Comparison of ENCODE assay signal across 23 mouse cellular contexts in genomic region chr11:57949067-57949466, GRCm38 (mm10). TPM values are rescaled to one million over a fixed set of nuclear protein-coding genes. Genes with fewer than 3 reads are reported as not detected.
DNase-seq lines count a peak whose midpoint lies in the region; ATAC-seq and TF ChIP-seq lines count a peak whose summit lies in the region.
"Had no signal": no experiment of that assay in that cellular context is flagged by ENCODE, and none has a peak within 500 bp of the region (broad histone marks: within the 10 kb centered on the region; RNA-seq: fewer than 3 reads in every experiment).

No protein-coding gene starts in this region.

- TF ChIP-seq RAD21 in CH12.LX (IDR thresholded peaks at IDR 0.05; ENCODE audit: low read depth, low read length) (no peak), MEL (IDR thresholded peaks at IDR 0.05; ENCODE audit: low read depth, low read length) (no peak)

- in situ Hi-C loops in CH12.LX (cut with MboI; ENCODE audit: low pct_ligation_motif_present, low pct_unique_long_range_greater_than_20kb, low sequenced_read_pairs) = loop anchor here (25.0 kb wide), 3 partner anchors 337 to 688 kb away; partner anchors contain the start of genes Olfr323 and Trim58

- ATAC-seq in erythroblast, adult 5-6 weeks (replicated peaks; ENCODE audit: low FRiP score, poor library complexity, severe bottlenecking) = no peak
- no peak for ATAC-seq in liver, embryonic 12.5 days
- ATAC-seq: CD4-positive, CD25-positive, alpha-beta regulatory T cell, adult 4 months; forebrain, embryonic 13.5 days; forebrain, embryonic 15.5 days; forebrain, postnatal 0 days had no signal

- H3K79me2 ChIP-seq in CH12.LX (replicated peaks; ENCODE audit: control insufficient read depth, extremely low read depth, insufficient read depth, poor library complexity, severe bottlenecking) (no peaks in the 10 kb centered on the region), MEL (ENCODE audit: control insufficient read depth, insufficient read depth, low read length, poor library complexity) (no peaks in the 10 kb centered on the region)

- 66% methylated on average over 9 of the region's 9 CpGs for WGBS in liver, embryonic 12.5 days (ENCODE audit: insufficient replicate concordance)

- no peak for TF ChIP-seq CTCF in CH12.LX (conservative IDR thresholded peaks at IDR 0.05 in 1 of 2, IDR thresholded peaks at IDR 0.05 in 1 of 2; ENCODE audit: low read depth in 2 of 2, low read length in 2 of 2)
- no peak for TF ChIP-seq CTCF in MEL (IDR thresholded peaks at IDR 0.05 in 2 of 3, conservative IDR thresholded peaks at IDR 0.05 in 1 of 3; ENCODE audit: control insufficient read depth in 1 of 3, insufficient read depth in 1 of 3, low read depth in 2 of 3, low read length in 3 of 3, poor library complexity in 1 of 3, severe bottlenecking in 1 of 3)
- TF ChIP-seq CTCF in layer of hippocampus, adult 2 months (conservative IDR thresholded peaks at IDR 0.05) = no peak

- H3K4me3 ChIP-seq in CH12.LX (replicated peaks in 1 of 3; ENCODE audit: low read depth in 2 of 3, low read length in 2 of 3, poor library complexity in 1 of 3) (no peak overlapping the region), MEL (ENCODE audit: control insufficient read depth in 1 of 2, insufficient read depth in 1 of 2, low read depth in 2 of 2, low read length in 2 of 2) (no peak overlapping the region)
- H3K4me3 ChIP-seq in liver, embryonic 12.5 days = no peak overlapping the region
- no peak overlapping the region for H3K4me3 ChIP-seq in layer of hippocampus, adult 2 months
- H3K4me3 ChIP-seq: embryonic facial prominence, embryonic 13.5 days; embryonic facial prominence, embryonic 15.5 days; forebrain, embryonic 13.5 days; forebrain, embryonic 15.5 days had no signal

- no peak overlapping the region for H3K4me2 ChIP-seq in CH12.LX (ENCODE audit: insufficient read depth, low read depth, poor library complexity, severe bottlenecking)
- no peak overlapping the region for H3K4me2 ChIP-seq in liver, embryonic 12.5 days
- H3K4me2 ChIP-seq: embryonic facial prominence, embryonic 13.5 days; embryonic facial prominence, embryonic 15.5 days; forebrain, embryonic 13.5 days; forebrain, embryonic 15.5 days had no signal

- no peaks in the 10 kb centered on the region for H3K9me3 ChIP-seq in CH12.LX (replicated peaks; ENCODE audit: low read length)
- H3K9me3 ChIP-seq in MEL (replicated peaks; ENCODE audit: insufficient read depth, low read length) = no peaks in the 10 kb centered on the region
- H3K9me3 ChIP-seq in liver, embryonic 12.5 days (replicated peaks) = no peaks in the 10 kb centered on the region
- H3K9me3 ChIP-seq: embryonic facial prominence, embryonic 13.5 days; embryonic facial prominence, embryonic 15.5 days; forebrain, embryonic 13.5 days; forebrain, embryonic 15.5 days; G1E had no signal

- H3K4me1 ChIP-seq in CH12.LX (ENCODE audit: control insufficient read depth in 1 of 2, insufficient read depth in 2 of 2) (peaks cover 14 to 39% of the 10 kb centered on the region in 2 experiments), MEL (ENCODE audit: control insufficient read depth in 1 of 2, insufficient read depth in 2 of 2, low read length in 2 of 2) (peaks cover 3 to 15% of the 10 kb centered on the region in 2 experiments)
- H3K4me1 ChIP-seq in liver, embryonic 12.5 days = peaks cover 48% of the 10 kb centered on the region
- H3K4me1 ChIP-seq: embryonic facial prominence, embryonic 13.5 days; embryonic facial prominence, embryonic 15.5 days; forebrain, embryonic 13.5 days; forebrain, embryonic 15.5 days had no signal

- H3K9ac ChIP-seq in CH12.LX (ENCODE audit: insufficient read depth, low read depth) (no peak overlapping the region), MEL (ENCODE audit: control insufficient read depth, low read depth, low read length, poor library complexity, severe bottlenecking) (no peak overlapping the region)
- no peak overlapping the region for H3K9ac ChIP-seq in liver, embryonic 12.5 days
- H3K9ac ChIP-seq: embryonic facial prominence, embryonic 13.5 days; embryonic facial prominence, embryonic 15.5 days; forebrain, embryonic 13.5 days; forebrain, embryonic 15.5 days; forebrain, postnatal 0 days had no signal

- no peaks in the 10 kb centered on the region for H3K36me3 ChIP-seq in CH12.LX (replicated peaks in 1 of 2; ENCODE audit: control insufficient read depth in 1 of 2, insufficient read depth in 1 of 2, low read length in 1 of 2)
- H3K36me3 ChIP-seq in MEL (ENCODE audit: control insufficient read depth in 1 of 2, insufficient read depth in 2 of 2, low read length in 2 of 2) = peaks cover 0 to 11% of the 10 kb centered on the region in 2 experiments; a peak in 2 of 4 replicates
- H3K36me3 ChIP-seq in liver, embryonic 12.5 days = no peaks in the 10 kb centered on the region
- H3K36me3 ChIP-seq: embryonic facial prominence, embryonic 13.5 days; embryonic facial prominence, embryonic 15.5 days; forebrain, embryonic 15.5 days; G1E had no signal

- dilution Hi-C loops in CH12.LX (cut with MboI; ENCODE audit: extremely low pct_ligation_motif_present, extremely low pct_unique_long_range_greater_than_20kb, low sequenced_read_pairs) = no loop called here

- H3K27ac ChIP-seq in CH12.LX (ENCODE audit: insufficient read depth, low read depth) (no peak overlapping the region), MEL (ENCODE audit: control insufficient read depth, low read depth, low read length) (no peak overlapping the region)
- H3K27ac ChIP-seq in liver, embryonic 12.5 days = no peak overlapping the region
- H3K27ac ChIP-seq in layer of hippocampus, adult 2 months = no peak overlapping the region
- H3K27ac ChIP-seq: embryonic facial prominence, embryonic 13.5 days; embryonic facial prominence, embryonic 15.5 days; forebrain, embryonic 13.5 days; forebrain, embryonic 15.5 days had no signal

- DNase-seq in 3134 (ENCODE audit: extremely low read depth, insufficient read length, low spot score) = peak; percentile 42
- DNase-seq in CH12.LX (ENCODE audit: extremely low read depth) = no peak
- DNase-seq in MEL (ENCODE audit: low read depth, low spot score) = no peak
- peak; percentile 50 for DNase-seq in ZHBTc4 (ENCODE audit: low read depth, low spot score)
- no peak for DNase-seq in layer of hippocampus, adult 2 months (ENCODE audit: low spot score in 2 of 2)
- DNase-seq: adrenal gland, adult 2 months; adrenal gland, postnatal 10 days; adrenal gland, postnatal 36 days; cerebellum, adult 11-12 months; cerebellum, adult 8-10 months; cerebellum, adult 9-11 months; cerebellum, postnatal 14 days; cerebellum, postnatal 36 days; embryo, embryonic 11 days; forebrain, postnatal 0 days had no signal

- no peak for TF ChIP-seq EP300 in CH12.LX (IDR thresholded peaks at IDR 0.05; ENCODE audit: low read length)
- TF ChIP-seq EP300 in MEL (IDR thresholded peaks at IDR 0.05; ENCODE audit: low read depth in 1 of 2, low read length in 2 of 2) = no peak

- H3K27me3 ChIP-seq in CH12.LX (replicated peaks) = no peaks in the 10 kb centered on the region
- no peaks in the 10 kb centered on the region for H3K27me3 ChIP-seq in MEL (ENCODE audit: control insufficient read depth in 1 of 2, insufficient read depth in 2 of 2, low read length in 2 of 2)
- H3K27me3 ChIP-seq in liver, embryonic 12.5 days (replicated peaks) = no peaks in the 10 kb centered on the region
- H3K27me3 ChIP-seq: embryonic facial prominence, embryonic 13.5 days; embryonic facial prominence, embryonic 15.5 days; forebrain, embryonic 13.5 days; forebrain, embryonic 15.5 days had no signal

- TF ChIP-seq POLR2A in CH12.LX (IDR thresholded peaks at IDR 0.05; ENCODE audit: low read depth, low read length) (no peak), MEL (IDR thresholded peaks at IDR 0.05; ENCODE audit: control insufficient read depth in 1 of 2, insufficient read depth in 1 of 2, low read depth in 1 of 2, low read length in 2 of 2, poor library complexity in 1 of 2) (no peak)

TF ChIP-seq in CH12.LX, 34 proteins besides CTCF, POLR2A, EP300 and RAD21:
- TF ChIP-seq SIN3A (IDR thresholded peaks at IDR 0.05; ENCODE audit: low read length) (no peak), PAX5 (IDR thresholded peaks at IDR 0.05; ENCODE audit: low read length) (no peak), MAFK (IDR thresholded peaks at IDR 0.05; ENCODE audit: insufficient replicate concordance, low read length) (peak; percentile 26; the same call in 1 of the 2 replicates), MAZ (IDR thresholded peaks at IDR 0.05; ENCODE audit: low read depth, low read length) (no peak), ELF1 (IDR thresholded peaks at IDR 0.05; ENCODE audit: low read depth, low read length) (no peak)

TF ChIP-seq in MEL, 35 proteins besides CTCF, POLR2A, EP300 and RAD21:
- peak; percentile 89 for TF ChIP-seq ZNF384 (IDR thresholded peaks at IDR 0.05; ENCODE audit: low read depth, low read length)
- TF ChIP-seq ZMIZ1 (IDR thresholded peaks at IDR 0.05; ENCODE audit: low read depth, low read length) = no peak

RNA-seq across cellular contexts. Expression of gene Larp1, which starts 59.8 kb away (rescaled TPM):
- total RNA-seq in CH12.LX (2012; rRNA removed) (94.1 and 106 TPM in 2 replicates), CH12.LX (2014; rRNA removed) (33.4 and 38.2 TPM in 2 replicates), MEL (2012; rRNA removed) (73.9 and 88.3 TPM in 2 replicates)
- polyA plus RNA-seq in CH12.LX (2012; ENCODE audit: insufficient read length, low read depth) (222 and 284 TPM in 2 replicates), MEL (2012; ENCODE audit: insufficient read depth in 1 of 2, insufficient read length in 2 of 2, low read depth in 1 of 2, low replicate concordance in 2 of 2, missing spikeins in 1 of 2) (1,000 to 10,000 TPM in 1 of 2 experiments, 100 to 1,000 TPM in 1; 201 to 2,325 TPM)
- 24.0 and 31.6 TPM in 2 replicates for total RNA-seq in erythroblast, adult 5-6 weeks (2015; ENCODE audit: low replicate concordance)
- 13.2 and 13.4 TPM in 2 replicates for total RNA-seq in erythroblast, adult 5-6 weeks (2017; ENCODE audit: low replicate concordance)
- 41.6 and 42.4 TPM in 2 replicates for polyA plus RNA-seq in liver, embryonic 12.5 days (2016; fragmentation: Nextera tagmentation; extraction: Ambion mirVana)
- 10 to 100 TPM; 91.1 to 92.8 TPM for total RNA-seq in layer of hippocampus, adult 2 months (2021)

Comparison
In these comparisons a context has a peak if more than half of its experiments do, and no peak if none do; other contexts are left out.
1. DNase-seq: peak in 3134 (single experiment) and ZHBTc4 (single experiment); none in CH12.LX (single experiment), MEL (single experiment) and layer of hippocampus, adult 2 months (0 of 2).